Mouse (Mus musculus) cerebellum, postnatal 36 days (tissue): ENCODE measurements around the gene Mtor.

Source experiments
- DNase-seq, 2 experiments: peaks; one replicate each; pipeline ENCODE4 v3.0.0; 2021 to 2022; ENCODE audit warnings: mixed read lengths in 2 of 2

The Mtor gene

GRCm38 (mm10) chr4:148490502-148490901, 42.1 kb downstream of the Mtor start:
- DNase-seq: no peak

GRCm38 (mm10) chr4:148491448-148491847, 43.0 kb downstream of the Mtor start:
- peak; percentile 68 to 72 for DNase-seq

- DNase-seq: no peak
Measured at GRCm38 (mm10) chr4:148495160-148495559, 46.7 kb downstream of the Mtor start.

GRCm38 (mm10) chr4:148495874-148496689, 47.7 kb downstream of the Mtor start:
- peak; percentile 77 to 78 for DNase-seq

GRCm38 (mm10) chr4:148500410-148500867, 52.0 kb downstream of the Mtor start, which contains the start of gene Angptl7:
Gene Angptl7 (minus strand): TSS chr4:148500460.
- no peak for DNase-seq

- peak; percentile 56 to 57 for DNase-seq
Measured at GRCm38 (mm10) chr4:148504497-148504959, 56.1 kb downstream of the Mtor start.

GRCm38 (mm10) chr4:148507585-148507984, 59.2 kb downstream of the Mtor start:
- no peak for DNase-seq

- no peak for DNase-seq
Measured at GRCm38 (mm10) chr4:148508084-148508849, 59.9 kb downstream of the Mtor start.

- DNase-seq: no peak
Measured at GRCm38 (mm10) chr4:148509450-148510084, 61.2 kb downstream of the Mtor start.

GRCm38 (mm10) chr4:148510691-148511090, 62.3 kb downstream of the Mtor start:
- DNase-seq: no peak

GRCm38 (mm10) chr4:148511334-148511733, 62.9 kb downstream of the Mtor start:
- DNase-seq: no peak

GRCm38 (mm10) chr4:148513021-148513559, 64.7 kb downstream of the Mtor start:
- DNase-seq: no peak

GRCm38 (mm10) chr4:148515313-148515712, 66.9 kb downstream of the Mtor start:
- no peak for DNase-seq

- no peak for DNase-seq
Measured at GRCm38 (mm10) chr4:148517809-148518208, 69.4 kb downstream of the Mtor start.

- no peak for DNase-seq
Measured at GRCm38 (mm10) chr4:148518235-148518795, 69.9 kb downstream of the Mtor start.

- no peak for DNase-seq
Measured at GRCm38 (mm10) chr4:148523538-148523937, 75.1 kb downstream of the Mtor start.

- no peak for DNase-seq
Measured at GRCm38 (mm10) chr4:148527158-148527910, 78.9 kb downstream of the Mtor start.

GRCm38 (mm10) chr4:148530351-148530750, 81.9 kb downstream of the Mtor start:
- no peak for DNase-seq

GRCm38 (mm10) chr4:148530778-148531177, 82.4 kb downstream of the Mtor start:
- no peak for DNase-seq

GRCm38 (mm10) chr4:148531341-148531740, 82.9 kb downstream of the Mtor start:
- peak in 1 of 2 experiments; percentile 45 for DNase-seq

GRCm38 (mm10) chr4:148532516-148532915, 84.1 kb downstream of the Mtor start:
- no peak for DNase-seq
